Mouse (Mus musculus) erythroblast, embryonic 14.5 days (primary cell): ENCODE measurements at regions not wholly inside any gene's neighbourhood (a gene's known extent, or its start where the extent isn't known, plus 50 kb on each side); places are given as distances from the start of the nearest gene placed in this dataset.

Experiments
- H3K27me3 ChIP-seq: 2 replicates; pipeline ENCODE4 v1.6.1; 2012; ENCODE audit warnings: inconsistent platforms; ENCODE audit not compliant: control insufficient read depth
- H3K36me3 ChIP-seq: 2 replicates; pipeline ENCODE4 v1.6.1; 2012; ENCODE audit warnings: mild to moderate bottlenecking, inconsistent platforms; ENCODE audit not compliant: control insufficient read depth
- H3K4me1 ChIP-seq: 2 replicates; pipeline ENCODE4 v1.6.1; 2012; ENCODE audit warnings: inconsistent platforms; ENCODE audit not compliant: control insufficient read depth
- H3K4me3 ChIP-seq: replicated peaks from 2 replicates; pipeline ENCODE3; 2012; ENCODE audit warnings: moderate library complexity, mild to moderate bottlenecking, inconsistent platforms
- H3K9me3 ChIP-seq: 2 replicates; pipeline ENCODE4 v1.6.1; 2012; ENCODE audit warnings: low read length, inconsistent platforms, mixed read lengths; ENCODE audit not compliant: control insufficient read depth
- GATA1 ChIP-seq: IDR thresholded peaks from 2 replicates; pipeline ENCODE4 v1.6.1; 2012; ENCODE audit warnings: low read length, inconsistent platforms, mixed read lengths
- TAL1 ChIP-seq: IDR thresholded peaks from 3 replicates; pipeline ENCODE4 v1.6.1; 2012; ENCODE audit warnings: low read length, inconsistent platforms, mixed read lengths

DNA sequence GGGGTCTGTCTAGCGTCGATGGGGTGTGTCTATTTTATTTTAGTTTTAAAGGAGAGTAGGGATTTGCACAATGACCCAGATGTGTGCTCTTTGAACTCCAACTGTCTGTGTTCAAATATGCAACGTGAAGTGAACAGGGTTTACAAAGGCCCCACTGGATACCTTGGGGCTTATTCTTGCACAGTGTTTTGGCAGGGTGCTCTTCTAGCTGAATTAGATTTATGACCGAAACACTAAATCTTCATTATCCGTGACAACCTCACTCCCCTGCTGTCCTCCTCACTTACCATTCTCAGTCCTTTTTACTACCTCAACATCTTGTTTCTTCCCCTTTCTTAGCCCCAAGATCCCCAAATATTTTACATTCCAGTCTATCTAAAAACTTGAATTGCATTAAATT lies 151.3 kb upstream of the Rspo3 start:
- no peaks in the 10 kb centered on the region for H3K36me3 ChIP-seq
- TF ChIP-seq TAL1 (no peak), GATA1 (no peak)
- H3K27me3 ChIP-seq: no peaks in the 10 kb centered on the region
- H3K4me3 ChIP-seq: no peak overlapping the region
- H3K4me1 ChIP-seq: no peaks in the 10 kb centered on the region
- no peaks in the 10 kb centered on the region for H3K9me3 ChIP-seq

GRCm38 (mm10) chr10:29674377-29674776 lies 138.7 kb upstream of the Rspo3 start:
- Histone ChIP-seq H3K9me3 (no peaks in the 10 kb centered on the region), H3K4me1 (no peaks in the 10 kb centered on the region), H3K27me3 (no peaks in the 10 kb centered on the region), H3K36me3 (no peaks in the 10 kb centered on the region), H3K4me3 (no peak overlapping the region)
- TF ChIP-seq TAL1 (no peak), GATA1 (no peak)

DNA sequence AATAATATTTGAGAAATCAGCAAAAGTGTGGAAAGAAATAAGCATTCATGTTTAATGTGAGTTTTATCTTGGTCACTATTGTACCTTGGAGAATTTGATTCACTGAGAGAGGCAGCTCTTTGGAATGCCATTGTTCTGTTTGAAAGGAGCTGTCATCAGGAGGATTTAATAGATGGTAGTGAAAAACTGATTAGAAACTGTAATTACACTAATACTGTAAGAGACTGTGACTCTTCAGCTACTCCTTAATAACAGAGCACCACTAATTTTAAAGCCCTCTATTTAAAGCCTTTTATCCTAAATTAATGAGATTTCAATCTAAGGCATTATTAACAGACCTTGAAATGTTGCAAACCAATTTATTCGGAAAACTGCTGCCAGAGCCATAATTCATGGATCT lies 126.1 kb upstream of the Rspo3 start:
- Histone ChIP-seq H3K4me3 (no peak overlapping the region), H3K36me3 (no peaks in the 10 kb centered on the region), H3K27me3 (no peaks in the 10 kb centered on the region), H3K4me1 (no peaks in the 10 kb centered on the region), H3K9me3 (no peaks in the 10 kb centered on the region)
- no peak for TF ChIP-seq TAL1
- no peak for TF ChIP-seq GATA1

DNA sequence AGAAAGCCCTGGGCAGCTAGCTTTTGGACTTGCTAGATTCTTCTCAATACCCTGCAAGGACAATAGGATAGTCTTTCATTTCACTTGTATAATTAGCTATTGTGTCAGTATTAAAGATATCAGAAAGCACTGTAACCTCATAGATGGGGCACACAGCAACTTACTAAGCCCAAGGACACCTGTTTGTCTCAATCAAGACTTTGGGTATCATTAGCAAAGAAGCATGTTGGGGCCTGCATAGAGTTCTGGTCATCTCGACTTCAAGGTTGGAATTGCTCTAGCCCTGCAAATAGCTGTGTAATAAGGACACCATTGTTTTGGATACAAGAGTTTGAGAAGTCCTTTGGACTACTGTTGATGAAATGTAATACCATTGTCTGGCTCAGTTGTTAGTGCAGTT lies 104.6 kb upstream of the Rspo3 start:
- Histone ChIP-seq H3K4me1 (no peaks in the 10 kb centered on the region), H3K27me3 (no peaks in the 10 kb centered on the region), H3K9me3 (no peaks in the 10 kb centered on the region), H3K4me3 (no peak overlapping the region), H3K36me3 (no peaks in the 10 kb centered on the region)
- TF ChIP-seq GATA1 (no peak), TAL1 (no peak)

GRCm38 (mm10) chr10:29635828-29636227 lies 100.2 kb upstream of the Rspo3 start:
- TF ChIP-seq GATA1: no peak
- no peaks in the 10 kb centered on the region for H3K27me3 ChIP-seq
- H3K4me1 ChIP-seq: no peaks in the 10 kb centered on the region
- no peaks in the 10 kb centered on the region for H3K9me3 ChIP-seq
- H3K36me3 ChIP-seq: no peaks in the 10 kb centered on the region
- no peak overlapping the region for H3K4me3 ChIP-seq

GRCm38 (mm10) chr10:29595455-29595854 lies 59.8 kb upstream of the Rspo3 start:
- H3K27me3 ChIP-seq: no peaks in the 10 kb centered on the region
- no peak overlapping the region for H3K4me3 ChIP-seq
- no peaks in the 10 kb centered on the region for H3K9me3 ChIP-seq
- no peaks in the 10 kb centered on the region for H3K4me1 ChIP-seq
- no peaks in the 10 kb centered on the region for H3K36me3 ChIP-seq
- no peak for TF ChIP-seq GATA1
- TF ChIP-seq TAL1: no peak

- H3K9me3 ChIP-seq: no peaks in the 10 kb centered on the region
- no peaks in the 10 kb centered on the region for H3K4me1 ChIP-seq
- no peak for TF ChIP-seq TAL1
- no peak for TF ChIP-seq GATA1
- no peak overlapping the region for H3K4me3 ChIP-seq
- H3K27me3 ChIP-seq: no peaks in the 10 kb centered on the region
- no peaks in the 10 kb centered on the region for H3K36me3 ChIP-seq
Observed at GRCm38 (mm10) chr10:29594969-29595368, 59.3 kb upstream of the Rspo3 start.

- Histone ChIP-seq H3K4me1 (no peaks in the 10 kb centered on the region), H3K4me3 (no peak overlapping the region), H3K9me3 (no peaks in the 10 kb centered on the region), H3K36me3 (no peaks in the 10 kb centered on the region), H3K27me3 (no peaks in the 10 kb centered on the region)
- no peak for TF ChIP-seq GATA1
- no peak for TF ChIP-seq TAL1
Observed at GRCm38 (mm10) chr10:29592906-29593305, 57.2 kb upstream of the Rspo3 start.

DNA sequence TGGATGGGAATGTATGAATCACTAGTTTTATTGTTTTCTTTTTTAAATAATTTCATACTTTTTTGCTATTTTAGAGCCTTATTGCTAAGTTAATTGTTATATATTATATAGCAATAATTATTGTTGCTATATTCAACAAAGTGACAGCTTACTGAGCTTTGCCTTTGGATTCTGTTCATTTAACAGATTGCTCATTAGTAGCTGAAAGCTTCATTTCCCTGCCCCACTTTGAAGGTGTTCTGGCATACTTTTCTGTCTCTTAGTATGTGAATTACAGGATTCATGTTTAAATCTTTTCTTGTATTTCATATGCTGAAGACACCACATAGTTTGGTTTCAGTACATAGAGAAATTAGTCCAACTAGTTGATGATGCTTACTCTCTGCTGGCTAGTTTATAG lies 54.5 kb upstream of the Rspo3 start:
- Histone ChIP-seq H3K4me1 (no peaks in the 10 kb centered on the region), H3K36me3 (no peaks in the 10 kb centered on the region), H3K27me3 (no peaks in the 10 kb centered on the region), H3K9me3 (no peaks in the 10 kb centered on the region), H3K4me3 (no peak overlapping the region)
- TF ChIP-seq GATA1 (no peak), TAL1 (no peak)

GRCm38 (mm10) chr10:29589739-29590138 lies 54.1 kb upstream of the Rspo3 start:
- no peaks in the 10 kb centered on the region for H3K9me3 ChIP-seq
- no peaks in the 10 kb centered on the region for H3K27me3 ChIP-seq
- no peaks in the 10 kb centered on the region for H3K4me1 ChIP-seq
- no peak for TF ChIP-seq TAL1
- no peak for TF ChIP-seq GATA1
- H3K36me3 ChIP-seq: no peaks in the 10 kb centered on the region
- H3K4me3 ChIP-seq: no peak overlapping the region
